Mouse (Mus musculus) spleen, adult 2 months (tissue): Measurements from ENCODE around the gene Olfr701. TPM values are rescaled to one million over a fixed set of nuclear protein-coding genes. Genes with fewer than 3 reads are reported as not detected.

ENCODE experiments used
- DNase-seq, 2 experiments: peaks; one replicate each; pipeline versions ENCODE4 v3.0.0 to v3.0.0-alpha.2; 2012 to 2021; ENCODE audit warnings: low spot score in 2 of 2, low read depth in 1 of 2
- H3K27ac ChIP-seq: fragments of 200-500 bp; 2 replicates; pipeline ENCODE4 v1.5.1; 2012; ENCODE audit warnings: low read length, inconsistent platforms; ENCODE audit not compliant: insufficient read depth
- H3K27me3 ChIP-seq: fragments of 200-500 bp; 2 replicates; pipeline ENCODE4 v1.6.1; 2012; ENCODE audit warnings: mild to moderate bottlenecking, moderate library complexity, low read length, inconsistent platforms; ENCODE audit not compliant: control insufficient read depth, insufficient read depth
- H3K36me3 ChIP-seq: fragments of 200-500 bp; 2 replicates; pipeline ENCODE4 v1.6.1; 2012; ENCODE audit warnings: mild to moderate bottlenecking, low read length, inconsistent platforms; ENCODE audit not compliant: control insufficient read depth, insufficient read depth
- H3K4me1 ChIP-seq: fragments of 200-500 bp; 2 replicates; pipeline ENCODE4 v1.6.1; 2011; ENCODE audit warnings: inconsistent platforms; ENCODE audit not compliant: control insufficient read depth, insufficient read depth, insufficient read length
- H3K4me3 ChIP-seq: fragments of 200-500 bp; 2 replicates; pipeline ENCODE4 v1.5.1; 2011; ENCODE audit warnings: mild to moderate bottlenecking, inconsistent platforms; ENCODE audit not compliant: insufficient read depth, insufficient read length; ENCODE audit errors: extremely low read depth
- CTCF ChIP-seq: fragments of 200-500 bp; IDR thresholded peaks from 2 replicates; pipeline ENCODE4 v1.5.1; 2011; ENCODE audit warnings: mild to moderate bottlenecking, inconsistent platforms; ENCODE audit not compliant: insufficient read depth, insufficient read length, insufficient replicate concordance; ENCODE audit errors: extremely low read depth
- POLR2A ChIP-seq: fragments of 200-500 bp; IDR thresholded peaks from 2 replicates; pipeline ENCODE4 v1.6.1; 2011; ENCODE audit warnings: low read depth, low read length, inconsistent platforms
- WGBS: fragments of 180-500 bp; shearing (Covaris S2); methylation state at CpG from one replicate; pipeline ENCODE4 v1.1.7; 2018; 5-methylcytosine and 5-hydroxymethylcytosine counted together
- polyA plus RNA-seq: library from polyadenylated mRNA; depleted of rRNA; stranded (reverse); fragments of >200 nt; gene quantifications from 2 replicates; pipeline ENCODE4 v1.2.3, GENCODE M21; 2012; rRNA removed

Olfr701 gene
- polyA plus RNA-seq, 1 experiment, result not detected

DNA sequence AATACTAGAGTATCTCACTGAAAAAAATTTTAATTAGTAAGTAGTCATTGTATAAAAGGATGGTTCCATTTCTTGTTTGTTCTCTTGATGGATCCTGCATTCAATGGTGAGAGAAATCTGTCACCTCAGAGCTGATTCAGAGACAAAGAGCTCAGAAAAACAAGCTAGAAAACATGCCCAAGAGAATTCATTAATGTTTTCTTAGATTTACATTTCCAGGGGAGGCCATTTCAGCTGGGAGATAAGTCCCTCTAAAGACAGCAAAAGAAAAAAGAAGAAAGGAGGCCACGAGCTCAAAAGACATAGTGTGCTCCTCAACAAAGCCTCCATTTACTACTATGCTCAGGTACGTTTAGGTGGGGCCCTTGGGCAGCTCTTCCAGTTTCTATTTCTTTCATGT, 29.1 kb downstream of the Olfr701 start, which contains the start of gene Olfr703:
TSS of gene Olfr703 (plus strand) at position 301 of the 400 bp plus-strand sequence.
- no peaks in the 10 kb centered on the region for H3K36me3 ChIP-seq
- 76% methylated on average over 2 of the region's 2 CpGs for WGBS
- no peak within 1 kb of the TSS for H3K27ac ChIP-seq
- no peaks in the 10 kb centered on the region for H3K27me3 ChIP-seq
- no peak for DNase-seq
- no peaks in the 10 kb centered on the region for H3K4me1 ChIP-seq
- no peak within 1 kb of the TSS for H3K4me3 ChIP-seq
- no peak for TF ChIP-seq CTCF
- no peak for TF ChIP-seq POLR2A

DNA sequence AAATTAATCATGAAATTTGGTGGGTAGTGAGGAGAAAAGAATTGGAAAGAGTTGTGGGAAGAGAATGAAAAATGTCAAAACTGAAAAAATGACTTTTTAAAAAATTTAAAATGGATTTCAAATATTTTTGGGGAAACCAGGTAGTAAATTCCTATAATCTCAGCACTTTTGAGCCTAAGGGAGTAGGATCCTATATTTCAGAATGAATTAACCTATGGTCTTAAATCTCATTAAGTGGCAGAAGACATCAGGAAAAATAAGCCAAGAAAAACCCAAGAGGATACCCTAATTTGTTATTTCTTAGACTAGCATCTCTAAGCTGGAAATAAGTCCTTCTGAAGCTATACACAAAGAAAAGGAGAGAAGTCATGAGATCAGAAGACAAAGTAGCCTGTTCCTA, 49.0 kb downstream of the Olfr701 start, which contains the start of gene Olfr704:
TSS of gene Olfr704 (plus strand) at position 301 of the 400 bp plus-strand sequence.
- TF ChIP-seq POLR2A (no peak), CTCF (no peak)
- no peak for DNase-seq

More for the DNA sequence above, 49.0 kb downstream of the Olfr701 start, which contains the start of gene Olfr704:
- no peaks in the 10 kb centered on the region for H3K4me1 ChIP-seq
- H3K36me3 ChIP-seq, result no peaks in the 10 kb centered on the region
- no peak within 1 kb of the TSS for H3K4me3 ChIP-seq
- H3K27ac ChIP-seq, result no peak within 1 kb of the TSS
- H3K27me3 ChIP-seq, result no peaks in the 10 kb centered on the region

Other genes with a start within 250 kb of the Olfr701 start
- not detected in 2 replicates for gene Olfr693, start 133.5 kb upstream of the Olfr701 start, polyA plus RNA-seq
- not detected in 2 replicates for gene Olfr694, start 122.3 kb upstream of the Olfr701 start, polyA plus RNA-seq
- not detected in 2 replicates for gene Olfr695, start 97.7 kb upstream of the Olfr701 start, polyA plus RNA-seq
- gene Olfr697, start 71.7 kb upstream of the Olfr701 start, polyA plus RNA-seq, result not detected in 2 replicates
- gene Olfr698, start 58.7 kb upstream of the Olfr701 start, polyA plus RNA-seq, result not detected in 2 replicates
- not detected in 2 replicates for gene Olfr699, start 20.9 kb upstream of the Olfr701 start, polyA plus RNA-seq
- not detected in 2 replicates for gene Olfr700, start 5.3 kb upstream of the Olfr701 start, polyA plus RNA-seq
- gene Olfr702, start 19.8 kb downstream of the Olfr701 start, polyA plus RNA-seq, result not detected in 2 replicates
- gene Olfr703, start 29.2 kb downstream of the Olfr701 start, polyA plus RNA-seq, result not detected in 2 replicates
- not detected in 2 replicates for gene Olfr704, start 49.1 kb downstream of the Olfr701 start, polyA plus RNA-seq
- gene Olfr705, start 62.8 kb downstream of the Olfr701 start, polyA plus RNA-seq, result not detected in 2 replicates
- not detected in 2 replicates for gene Olfr706, start 74.0 kb downstream of the Olfr701 start, polyA plus RNA-seq
- gene Olfr707, start 87.1 kb downstream of the Olfr701 start, polyA plus RNA-seq, result not detected in 2 replicates
- gene Olfr1532-ps1, start 93.9 kb downstream of the Olfr701 start, polyA plus RNA-seq, result not detected in 2 replicates
- gene Olfr709-ps1, start 118.1 kb downstream of the Olfr701 start, polyA plus RNA-seq, result not detected in 2 replicates
- gene Olfr710, start 134.2 kb downstream of the Olfr701 start, polyA plus RNA-seq, result not detected in 2 replicates
- gene Olfr6, start 149.8 kb downstream of the Olfr701 start, polyA plus RNA-seq, result not detected in 2 replicates
- gene Olfr711, start 161.3 kb downstream of the Olfr701 start, polyA plus RNA-seq, result not detected in 2 replicates
- not detected in 2 replicates for gene Olfr2, start 191.9 kb downstream of the Olfr701 start, polyA plus RNA-seq
- gene Olfr713, start 217.0 kb downstream of the Olfr701 start, polyA plus RNA-seq, result not detected in 2 replicates